Mouse (Mus musculus) 3T3-L1 (cell line): ENCODE measurements at regions not wholly inside any gene's neighbourhood (a gene's known extent, or its start where the extent isn't known, plus 50 kb on each side); places are given as distances from the start of the nearest gene placed in this dataset.

Experiments used
- DNase-seq: peaks from one replicate; pipeline ENCODE4 v3.0.0-alpha.2; 2015; ENCODE audit warnings: low read depth, low spot score

- DNase-seq = no peak
Measured at GRCm38 (mm10) chr5:141054991-141055390, 54.6 kb upstream of the Card11 start.

- no peak for DNase-seq
Measured at GRCm38 (mm10) chr5:141055596-141056343, 55.4 kb upstream of the Card11 start.

- no peak for DNase-seq
Measured at GRCm38 (mm10) chr5:141058141-141058540, 57.8 kb upstream of the Card11 start.

- no peak for DNase-seq
Measured at GRCm38 (mm10) chr5:141058863-141059262, 58.5 kb upstream of the Card11 start.

GRCm38 (mm10) chr5:141062144-141062543, 61.8 kb upstream of the Card11 start:
- DNase-seq = no peak

- DNase-seq = no peak
Measured at GRCm38 (mm10) chr5:141067561-141067960, 67.2 kb upstream of the Card11 start.

GRCm38 (mm10) chr5:141074457-141074856, 74.1 kb upstream of the Card11 start:
- no peak for DNase-seq

- no peak for DNase-seq
Measured at GRCm38 (mm10) chr5:141076158-141076557, 75.8 kb upstream of the Card11 start.

- no peak for DNase-seq
Measured at GRCm38 (mm10) chr5:141076942-141077341, 76.6 kb upstream of the Card11 start.

- no peak for DNase-seq
Measured at GRCm38 (mm10) chr5:141080896-141081295, 80.5 kb upstream of the Card11 start.

- no peak for DNase-seq
Measured at GRCm38 (mm10) chr5:141084056-141084730, 83.8 kb upstream of the Card11 start.

GRCm38 (mm10) chr5:141084746-141085145, 84.4 kb upstream of the Card11 start:
- no peak for DNase-seq

GRCm38 (mm10) chr5:141091676-141092075, 91.3 kb upstream of the Card11 start:
- DNase-seq = no peak

GRCm38 (mm10) chr5:141093641-141094040, 93.3 kb upstream of the Card11 start:
- DNase-seq = peak; percentile 24

- no peak for DNase-seq
Measured at GRCm38 (mm10) chr5:141097878-141098277, 97.5 kb upstream of the Card11 start.

- no peak for DNase-seq
Measured at GRCm38 (mm10) chr5:141111666-141112065, 111.3 kb upstream of the Card11 start.

- DNase-seq = no peak
Measured at GRCm38 (mm10) chr5:141115273-141115904, 115.0 kb upstream of the Card11 start.

GRCm38 (mm10) chr5:141115963-141116362, 115.6 kb upstream of the Card11 start:
- DNase-seq = no peak

- DNase-seq = no peak
Measured at GRCm38 (mm10) chr5:141125870-141126269, 115.4 kb upstream of the Sdk1 start.

GRCm38 (mm10) chr5:141126536-141126935, 114.8 kb upstream of the Sdk1 start:
- no peak for DNase-seq

- no peak for DNase-seq
Measured at GRCm38 (mm10) chr5:141131036-141131435, 110.3 kb upstream of the Sdk1 start.

GRCm38 (mm10) chr5:141131906-141132305, 109.4 kb upstream of the Sdk1 start:
- DNase-seq = no peak

- DNase-seq = no peak
Measured at GRCm38 (mm10) chr5:141136239-141136638, 105.1 kb upstream of the Sdk1 start.
